Mouse (Mus musculus): ENCODE measurements around the gene Rab5a. TPM values are rescaled to one million over a fixed set of nuclear protein-coding genes. Genes with fewer than 3 reads are reported as not detected.

Gene Rab5a
- polyA plus RNA-seq, 1 experiment from 2014 or later = 110 TPM

DNA sequence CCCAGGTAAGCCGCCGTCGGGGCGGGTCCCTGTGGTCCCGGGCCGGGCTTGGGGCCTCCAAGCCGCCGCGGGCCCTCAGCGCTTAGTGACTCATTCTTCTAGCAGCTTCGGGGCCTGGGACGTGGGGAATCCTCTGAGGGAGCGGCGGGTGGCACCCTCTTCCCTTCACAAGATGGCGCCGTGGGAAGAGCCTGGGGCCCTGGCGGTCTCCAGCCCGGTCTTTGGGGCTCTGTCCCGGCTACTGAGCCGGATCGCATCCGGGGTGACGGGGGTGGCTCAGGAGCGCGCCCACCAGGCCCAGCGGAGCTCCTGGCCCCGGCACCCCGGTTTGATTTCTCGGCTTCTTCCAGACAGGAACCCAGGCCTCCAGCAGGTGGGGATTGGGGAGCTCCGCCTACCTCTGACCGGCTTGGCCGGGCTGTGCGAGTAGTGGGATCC is 589 bp downstream of the Rab5a start:
- peak; percentile 0; the same call in 1 of the 2 replicates for ATAC-seq (ENCODE audit: low FRiP score, low TSS enrichment)
- Histone ChIP-seq H3K36me3 (ENCODE audit: control insufficient read depth, insufficient read depth, low read length) (peaks cover 6% of the 10 kb centered on the region; the same call in 1 of the 2 replicates), H3K27me3 (ENCODE audit: control insufficient read depth, insufficient read depth, low read length) (no peaks in the 10 kb centered on the region), H3K9me3 (ENCODE audit: control insufficient read depth, low read length) (no peaks in the 10 kb centered on the region), H3K4me2 (ENCODE audit: low read length) (peak overlapping the region; percentile 90), H3K4me1 (ENCODE audit: control insufficient read depth, insufficient read depth, low read length) (peaks cover 17% of the 10 kb centered on the region), H3K4me3 (replicated peaks; ENCODE audit: low read depth, low read length) (peak overlapping the region; percentile 96), H3K27ac (replicated peaks; ENCODE audit: low read depth, low read length) (peak overlapping the region; percentile 99), H3K9ac (replicated peaks; ENCODE audit: low read length) (peak overlapping the region; percentile 95)
- peak; percentile 66 for DNase-seq
- under 1% methylated on average over 33 of the region's 33 CpGs for WGBS

DNA sequence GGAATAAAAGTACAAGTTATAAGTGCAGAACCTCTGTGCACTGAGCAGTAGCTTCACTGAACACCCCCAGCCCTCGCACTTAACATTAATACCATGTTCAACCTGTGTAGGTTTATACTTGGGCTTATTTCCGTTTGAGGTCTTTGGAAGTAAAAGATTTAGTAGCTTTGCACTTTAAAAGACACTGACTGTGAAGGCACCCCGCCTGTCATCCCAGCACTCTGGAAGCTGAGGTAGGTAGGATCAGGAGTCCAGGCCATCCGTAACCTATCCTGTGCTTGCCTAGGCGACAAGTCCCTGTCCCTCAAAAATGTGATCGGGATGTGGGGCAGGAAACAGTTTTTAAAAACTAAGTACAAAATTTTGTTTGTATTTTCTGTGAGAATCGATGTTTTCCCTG is 1.4 kb downstream of the Rab5a start:
- Histone ChIP-seq H3K4me2 (ENCODE audit: low read length) (peak overlapping the region; percentile 90), H3K27ac (replicated peaks; ENCODE audit: low read depth, low read length) (no peak overlapping the region), H3K36me3 (ENCODE audit: control insufficient read depth, insufficient read depth, low read length) (peaks cover 8% of the 10 kb centered on the region; the same call in 1 of the 2 replicates), H3K4me1 (ENCODE audit: control insufficient read depth, insufficient read depth, low read length) (peaks cover 17% of the 10 kb centered on the region), H3K9me3 (ENCODE audit: control insufficient read depth, low read length) (no peaks in the 10 kb centered on the region), H3K9ac (replicated peaks; ENCODE audit: low read length) (peak overlapping the region; percentile 95), H3K27me3 (ENCODE audit: control insufficient read depth, insufficient read depth, low read length) (no peaks in the 10 kb centered on the region), H3K4me3 (replicated peaks; ENCODE audit: low read depth, low read length) (peak overlapping the region; percentile 96)
- ATAC-seq (ENCODE audit: low FRiP score, low TSS enrichment) = no peak
- WGBS = 54% methylated on average over 7 of the region's 7 CpGs
- DNase-seq = no peak

DNA sequence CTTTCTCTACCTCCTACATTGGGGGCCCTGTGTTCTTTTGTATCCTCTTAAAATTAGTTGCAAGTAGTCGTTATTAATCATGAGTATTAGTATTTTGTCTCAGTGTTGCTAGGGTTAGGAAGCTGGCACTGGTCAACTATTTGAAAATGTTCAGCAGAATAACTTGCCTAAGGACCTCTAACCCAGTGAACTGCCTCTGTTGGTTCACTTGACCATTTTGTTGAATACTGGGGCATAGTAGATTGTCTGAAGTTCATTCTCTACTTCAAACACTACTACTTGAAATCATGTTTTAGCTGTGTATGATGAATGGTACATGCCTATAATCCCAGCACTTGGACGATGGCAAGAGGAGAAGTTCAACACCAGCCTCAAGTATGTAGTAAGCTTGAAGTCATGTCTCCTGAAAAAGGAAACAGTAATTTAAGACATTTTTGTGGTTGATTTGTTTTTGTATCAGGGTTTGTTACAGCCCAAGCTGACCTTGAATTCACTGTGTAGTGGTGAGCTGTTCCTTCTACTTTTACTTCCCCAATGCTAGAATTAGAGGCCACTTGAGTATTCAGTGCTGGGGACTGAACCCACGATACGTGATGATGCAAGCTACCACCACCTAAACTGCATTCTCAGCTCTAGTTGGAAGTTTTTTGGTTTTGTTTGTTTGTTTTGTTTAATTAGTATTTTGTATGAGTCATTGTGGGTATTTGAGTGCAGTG is 9.4 kb downstream of the Rab5a start:
- Histone ChIP-seq H3K9ac (replicated peaks; ENCODE audit: low read length) (no peak overlapping the region), H3K9me3 (ENCODE audit: control insufficient read depth, low read length) (no peaks in the 10 kb centered on the region), H3K27me3 (ENCODE audit: control insufficient read depth, insufficient read depth, low read length) (no peaks in the 10 kb centered on the region), H3K4me2 (ENCODE audit: low read length) (no peak overlapping the region), H3K4me3 (replicated peaks; ENCODE audit: low read depth, low read length) (no peak overlapping the region), H3K27ac (replicated peaks; ENCODE audit: low read depth, low read length) (no peak overlapping the region), H3K4me1 (ENCODE audit: control insufficient read depth, insufficient read depth, low read length) (no peaks in the 10 kb centered on the region), H3K36me3 (ENCODE audit: control insufficient read depth, insufficient read depth, low read length) (peaks cover 39% of the 10 kb centered on the region)
- DNase-seq (no peak), ATAC-seq (ENCODE audit: low FRiP score, low TSS enrichment) (no peak)
- WGBS = 95% methylated on average over 4 of the region's 4 CpGs

- ATAC-seq (ENCODE audit: low FRiP score, low TSS enrichment) (no peak), DNase-seq (no peak)
- Histone ChIP-seq H3K36me3 (ENCODE audit: control insufficient read depth, insufficient read depth, low read length) (peaks cover 41% of the 10 kb centered on the region), H3K4me2 (ENCODE audit: low read length) (no peak overlapping the region), H3K4me3 (replicated peaks; ENCODE audit: low read depth, low read length) (no peak overlapping the region), H3K4me1 (ENCODE audit: control insufficient read depth, insufficient read depth, low read length) (no peaks in the 10 kb centered on the region), H3K27me3 (ENCODE audit: control insufficient read depth, insufficient read depth, low read length) (no peaks in the 10 kb centered on the region), H3K9ac (replicated peaks; ENCODE audit: low read length) (no peak overlapping the region), H3K27ac (replicated peaks; ENCODE audit: low read depth, low read length) (no peak overlapping the region), H3K9me3 (ENCODE audit: control insufficient read depth, low read length) (no peaks in the 10 kb centered on the region)
- 91% methylated on average over 1 of the region's 1 CpGs for WGBS
Observed at GRCm38 (mm10) chr17:53489007-53489378, 10.0 kb downstream of the Rab5a start.

DNA sequence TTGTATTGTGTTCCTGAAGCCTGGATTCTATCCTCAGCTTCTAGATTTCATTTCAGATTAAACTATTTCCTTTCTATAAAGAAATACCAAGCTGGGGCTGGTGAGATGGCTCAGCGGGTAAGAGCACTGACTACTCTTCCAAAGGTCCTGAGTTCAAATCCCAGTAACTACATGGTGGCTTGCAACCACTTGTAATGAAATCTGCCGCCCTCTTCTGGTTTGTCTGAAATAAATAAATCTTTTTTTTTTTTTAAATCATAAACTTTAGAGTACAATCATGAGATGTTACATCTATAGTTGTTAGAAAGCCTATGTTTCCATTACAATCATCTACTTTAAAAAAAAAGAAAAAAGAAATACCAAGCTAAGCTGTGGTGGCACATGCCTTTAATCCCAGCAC is 23.9 kb downstream of the Rab5a start:
- Histone ChIP-seq H3K36me3 (ENCODE audit: control insufficient read depth, insufficient read depth, low read length) (peaks cover 60% of the 10 kb centered on the region), H3K4me1 (ENCODE audit: control insufficient read depth, insufficient read depth, low read length) (no peaks in the 10 kb centered on the region), H3K9ac (replicated peaks; ENCODE audit: low read length) (no peak overlapping the region), H3K4me3 (replicated peaks; ENCODE audit: low read depth, low read length) (no peak overlapping the region), H3K27ac (replicated peaks; ENCODE audit: low read depth, low read length) (no peak overlapping the region), H3K4me2 (ENCODE audit: low read length) (no peak overlapping the region), H3K9me3 (ENCODE audit: control insufficient read depth, low read length) (no peaks in the 10 kb centered on the region), H3K27me3 (ENCODE audit: control insufficient read depth, insufficient read depth, low read length) (no peaks in the 10 kb centered on the region)
- no peak for ATAC-seq (ENCODE audit: low FRiP score, low TSS enrichment)
- DNase-seq = no peak
- WGBS = 96% methylated on average over 2 of the region's 2 CpGs

- 83% methylated on average over 2 of the region's 2 CpGs for WGBS
- H3K27ac ChIP-seq (replicated peaks; ENCODE audit: low read depth, low read length) = no peak overlapping the region
Observed at GRCm38 (mm10) chr17:53512311-53512951, 33.4 kb downstream of the Rab5a start.

DNA sequence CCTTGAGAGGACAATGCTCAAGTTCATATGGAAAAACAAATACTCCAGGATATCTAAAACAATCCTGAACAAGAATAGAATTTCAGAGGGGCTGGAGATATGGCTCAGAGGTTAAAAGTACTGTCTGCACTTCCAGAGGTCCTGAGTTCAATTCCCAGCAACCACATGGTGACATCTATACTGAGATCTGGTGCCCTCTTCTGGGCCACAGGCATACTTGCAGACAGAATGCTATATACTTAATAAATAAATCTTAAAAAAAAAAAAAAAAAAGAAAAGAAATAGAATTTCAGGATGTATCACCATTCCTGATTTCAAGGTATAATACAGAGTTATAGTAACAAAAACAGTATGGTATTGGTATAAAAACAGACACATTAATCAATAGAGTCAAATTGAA is 40.3 kb downstream of the Rab5a start:
- ATAC-seq (ENCODE audit: low FRiP score, low TSS enrichment) (no peak), DNase-seq (no peak)
- H3K9me3 ChIP-seq (ENCODE audit: control insufficient read depth, low read length) = no peaks in the 10 kb centered on the region
- H3K4me2 ChIP-seq (ENCODE audit: low read length) = no peak overlapping the region
- H3K27me3 ChIP-seq (ENCODE audit: control insufficient read depth, insufficient read depth, low read length) = no peaks in the 10 kb centered on the region
- H3K27ac ChIP-seq (replicated peaks; ENCODE audit: low read depth, low read length) = no peak overlapping the region
- no peak overlapping the region for H3K9ac ChIP-seq (replicated peaks; ENCODE audit: low read length)
- H3K4me1 ChIP-seq (ENCODE audit: control insufficient read depth, insufficient read depth, low read length) = no peaks in the 10 kb centered on the region
- H3K36me3 ChIP-seq (ENCODE audit: control insufficient read depth, insufficient read depth, low read length) = no peaks in the 10 kb centered on the region
- H3K4me3 ChIP-seq (replicated peaks; ENCODE audit: low read depth, low read length) = no peak overlapping the region

More at GRCm38 (mm10) chr17:53512311-53512951, 33.4 kb downstream of the Rab5a start:
- H3K27me3 ChIP-seq (ENCODE audit: control insufficient read depth, insufficient read depth, low read length) = no peaks in the 10 kb centered on the region
- no peaks in the 10 kb centered on the region for H3K36me3 ChIP-seq (ENCODE audit: control insufficient read depth, insufficient read depth, low read length)
- no peaks in the 10 kb centered on the region for H3K9me3 ChIP-seq (ENCODE audit: control insufficient read depth, low read length)
- no peaks in the 10 kb centered on the region for H3K4me1 ChIP-seq (ENCODE audit: control insufficient read depth, insufficient read depth, low read length)
- DNase-seq = peak; percentile 72
- H3K9ac ChIP-seq (replicated peaks; ENCODE audit: low read length) = no peak overlapping the region
- no peak overlapping the region for H3K4me2 ChIP-seq (ENCODE audit: low read length)
- no peak for ATAC-seq (ENCODE audit: low FRiP score, low TSS enrichment)
- H3K4me3 ChIP-seq (replicated peaks; ENCODE audit: low read depth, low read length) = no peak overlapping the region

DNA sequence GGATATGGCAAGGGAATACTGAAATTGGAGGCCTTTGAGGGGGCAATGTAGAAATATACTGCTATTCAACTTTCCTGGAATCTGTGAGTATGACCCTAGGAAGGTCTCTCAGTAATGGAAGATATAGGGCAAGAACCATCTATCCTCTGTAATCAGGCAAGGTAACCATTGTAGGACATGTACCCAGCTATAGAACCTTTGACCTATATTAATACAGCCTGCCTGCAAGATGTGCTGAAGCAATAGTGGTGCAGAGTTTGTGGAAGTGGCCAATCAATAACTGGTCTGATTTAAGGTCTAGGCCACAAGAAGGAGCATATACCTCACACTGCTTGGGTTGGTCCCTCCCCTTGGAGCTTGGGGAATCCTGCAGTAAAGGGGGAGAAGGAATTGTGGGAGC is 41.5 kb downstream of the Rab5a start:
- Histone ChIP-seq H3K36me3 (ENCODE audit: control insufficient read depth, insufficient read depth, low read length) (no peaks in the 10 kb centered on the region), H3K4me1 (ENCODE audit: control insufficient read depth, insufficient read depth, low read length) (no peaks in the 10 kb centered on the region), H3K4me3 (replicated peaks; ENCODE audit: low read depth, low read length) (no peak overlapping the region), H3K27ac (replicated peaks; ENCODE audit: low read depth, low read length) (no peak overlapping the region), H3K9ac (replicated peaks; ENCODE audit: low read length) (no peak overlapping the region), H3K27me3 (ENCODE audit: control insufficient read depth, insufficient read depth, low read length) (no peaks in the 10 kb centered on the region), H3K9me3 (ENCODE audit: control insufficient read depth, low read length) (no peaks in the 10 kb centered on the region), H3K4me2 (ENCODE audit: low read length) (no peak overlapping the region)
- ATAC-seq (ENCODE audit: low FRiP score, low TSS enrichment) (no peak), DNase-seq (no peak)

GRCm38 (mm10) chr17:53528034-53528433 is 49.0 kb downstream of the Rab5a start:
- no peaks in the 10 kb centered on the region for H3K27me3 ChIP-seq (ENCODE audit: control insufficient read depth, insufficient read depth, low read length)
- ATAC-seq (ENCODE audit: low FRiP score, low TSS enrichment) (no peak), DNase-seq (no peak)
- H3K9me3 ChIP-seq (ENCODE audit: control insufficient read depth, low read length) = no peaks in the 10 kb centered on the region
- no peak overlapping the region for H3K4me2 ChIP-seq (ENCODE audit: low read length)
- no peak overlapping the region for H3K9ac ChIP-seq (replicated peaks; ENCODE audit: low read length)
- 92% methylated on average over 2 of the region's 2 CpGs for WGBS
- no peaks in the 10 kb centered on the region for H3K4me1 ChIP-seq (ENCODE audit: control insufficient read depth, insufficient read depth, low read length)
- H3K4me3 ChIP-seq (replicated peaks; ENCODE audit: low read depth, low read length) = no peak overlapping the region
- no peaks in the 10 kb centered on the region for H3K36me3 ChIP-seq (ENCODE audit: control insufficient read depth, insufficient read depth, low read length)
- H3K27ac ChIP-seq (replicated peaks; ENCODE audit: low read depth, low read length) = no peak overlapping the region

All from midbrain, embryonic 14.5 days (tissue).